Mouse (Mus musculus) retina, postnatal 1 day (tissue): Measurements from ENCODE around the gene Ceacam19.

Experiments
- DNase-seq: peaks from one replicate; pipeline ENCODE4 v3.0.0-alpha.2; 2012

Ceacam19 gene

DNA sequence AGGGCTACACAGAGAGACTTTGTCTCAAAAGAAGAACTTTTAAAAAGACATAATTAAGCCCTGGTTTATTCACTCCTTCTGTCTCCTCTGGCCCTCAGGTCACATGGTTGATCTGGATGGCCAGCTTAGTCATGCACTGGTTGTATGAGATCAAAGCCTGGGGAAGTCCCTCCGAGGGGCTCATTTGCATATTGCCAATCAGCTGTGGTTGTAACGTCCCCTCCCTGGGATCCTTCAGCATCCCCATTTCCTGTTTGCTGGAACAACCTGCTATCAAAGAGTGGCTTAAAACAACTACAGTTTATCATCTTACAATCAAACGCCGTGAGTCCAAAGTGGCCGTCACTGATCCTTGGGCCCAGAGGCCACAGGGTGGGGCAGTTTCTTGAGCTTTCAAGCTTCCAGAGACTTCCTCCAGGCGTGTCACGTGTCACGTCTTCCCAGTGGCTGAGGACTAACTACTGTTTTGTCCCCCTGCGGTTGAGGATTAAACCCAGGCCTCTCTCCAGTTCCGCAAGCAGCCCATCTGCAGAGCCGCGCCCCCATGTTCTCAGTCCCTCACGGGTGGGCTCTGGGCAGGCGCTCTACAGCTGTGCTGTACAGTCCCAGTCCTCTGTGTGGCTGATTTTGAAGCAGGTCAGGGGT is 10.9 kb downstream of the Ceacam19 start:
- peak; percentile 6 for DNase-seq

DNA sequence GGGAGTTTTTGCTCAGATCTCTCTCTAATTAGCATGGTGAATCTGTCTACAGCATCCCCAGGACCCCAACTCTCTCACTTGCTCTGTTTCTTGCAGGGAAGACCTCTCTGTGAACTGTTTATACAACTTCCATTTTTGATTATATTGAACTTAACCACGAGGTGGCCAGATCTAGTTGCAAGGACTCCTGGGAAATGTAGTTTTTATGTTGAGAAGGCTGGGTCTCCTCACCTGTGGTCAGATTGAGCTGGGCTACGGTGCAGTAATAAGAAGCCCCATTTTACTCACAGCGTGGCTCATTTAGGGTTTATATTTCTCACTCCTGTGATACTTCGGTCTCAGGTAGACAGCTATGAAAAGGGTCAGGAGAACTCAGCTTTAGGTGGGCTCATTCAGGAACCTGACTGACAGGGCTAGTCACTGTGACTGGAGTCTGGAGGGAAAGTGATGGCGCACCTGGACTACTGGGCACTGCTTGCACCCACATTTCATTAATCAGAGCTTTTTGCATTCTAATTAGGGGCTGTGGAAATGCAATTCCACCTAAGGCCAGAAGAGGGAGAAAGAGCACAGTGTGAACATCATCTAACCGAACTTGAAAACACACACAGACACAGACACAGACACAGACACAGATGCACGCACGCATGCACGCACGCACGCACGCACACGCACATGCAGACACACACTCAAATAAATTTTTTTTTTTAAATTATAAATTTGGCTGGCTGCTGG is 11.7 kb downstream of the Ceacam19 start:
- DNase-seq, result peak; percentile 73

DNA sequence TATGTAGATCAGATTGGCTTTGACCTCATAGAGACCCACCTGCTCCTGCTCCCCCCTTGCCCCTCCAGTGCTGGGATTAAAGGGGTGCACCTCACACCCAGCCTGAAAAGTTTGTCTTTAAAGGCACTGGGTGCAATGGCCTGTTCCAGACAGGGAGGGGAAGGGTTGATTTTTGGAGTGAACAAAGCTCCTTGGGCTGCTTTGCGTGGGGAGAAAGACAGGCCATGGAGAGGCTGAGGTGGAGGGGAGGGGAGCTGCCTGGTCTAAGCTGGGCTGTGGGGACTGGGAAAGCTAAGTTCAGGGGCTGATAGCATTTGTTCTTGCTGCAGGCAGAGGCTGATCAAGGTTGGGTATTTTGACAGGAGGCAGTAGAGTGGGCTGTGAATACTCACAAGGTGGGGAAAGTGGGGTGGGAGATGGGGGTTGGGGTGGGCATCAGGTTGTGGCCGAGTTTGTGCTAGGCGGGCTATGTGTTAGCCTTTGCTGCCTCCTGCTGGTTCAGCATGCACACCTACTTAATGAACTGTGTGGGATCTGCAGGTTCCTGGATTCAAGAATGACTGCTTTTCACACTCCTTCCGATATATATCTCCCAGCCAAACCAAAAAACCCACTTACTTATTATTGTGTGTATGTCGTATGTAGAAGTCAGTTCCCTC is 15.7 kb downstream of the Ceacam19 start:
- DNase-seq, result peak; percentile 18

DNA sequence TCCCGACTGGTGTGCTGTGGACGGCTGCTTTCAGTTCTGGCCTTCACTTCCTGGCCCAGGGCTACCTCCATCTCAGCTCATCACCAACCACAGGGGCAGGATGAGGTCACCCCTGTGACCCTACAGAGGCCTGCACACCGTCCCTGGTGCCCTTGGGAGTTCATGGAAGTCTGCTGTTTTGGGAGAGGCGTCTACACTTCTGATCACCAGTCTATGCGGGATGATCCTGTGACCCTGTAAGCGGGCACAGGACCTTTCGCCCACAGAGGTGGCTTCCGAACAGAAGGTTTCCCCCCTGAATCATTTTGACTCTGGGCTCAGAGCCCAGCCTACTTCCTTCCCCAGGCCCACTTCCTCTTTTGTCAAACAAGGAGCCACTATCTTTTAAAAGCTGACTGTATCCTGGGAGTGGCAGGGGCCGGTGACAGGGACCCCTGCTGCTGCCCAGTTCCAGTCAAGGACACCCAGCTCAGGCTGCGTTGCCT is 16.6 kb downstream of the Ceacam19 start:
- DNase-seq, result no peak

DNA sequence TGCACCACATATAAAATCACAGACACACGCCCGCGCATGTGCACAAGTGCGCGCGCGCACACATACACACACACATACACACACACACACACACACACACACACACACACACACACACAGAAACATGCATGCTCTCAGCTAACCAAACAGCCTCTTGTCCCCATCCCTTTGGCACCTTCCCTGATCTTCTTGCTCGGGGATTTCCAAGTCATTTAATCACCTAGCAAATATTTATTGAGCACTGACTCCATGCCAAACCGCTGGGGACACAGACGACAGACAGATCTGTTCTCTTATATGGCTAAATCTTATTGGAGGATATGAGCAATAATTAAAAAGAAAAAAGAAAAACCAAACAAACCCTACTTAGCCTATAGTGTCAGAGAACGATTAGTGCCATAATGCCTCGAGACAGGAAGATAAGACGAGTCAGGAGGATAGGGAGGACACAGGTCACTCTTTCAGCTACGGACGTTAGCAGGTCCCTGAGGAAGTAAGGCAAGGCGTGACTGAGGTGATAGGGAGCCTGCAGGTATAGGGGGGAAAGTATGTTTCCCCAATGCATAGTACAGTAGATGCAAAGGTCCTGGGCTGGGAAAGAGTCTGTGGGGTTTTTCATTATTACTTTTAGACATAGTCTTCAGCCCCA is 19.9 kb downstream of the Ceacam19 start:
- no peak for DNase-seq

DNA sequence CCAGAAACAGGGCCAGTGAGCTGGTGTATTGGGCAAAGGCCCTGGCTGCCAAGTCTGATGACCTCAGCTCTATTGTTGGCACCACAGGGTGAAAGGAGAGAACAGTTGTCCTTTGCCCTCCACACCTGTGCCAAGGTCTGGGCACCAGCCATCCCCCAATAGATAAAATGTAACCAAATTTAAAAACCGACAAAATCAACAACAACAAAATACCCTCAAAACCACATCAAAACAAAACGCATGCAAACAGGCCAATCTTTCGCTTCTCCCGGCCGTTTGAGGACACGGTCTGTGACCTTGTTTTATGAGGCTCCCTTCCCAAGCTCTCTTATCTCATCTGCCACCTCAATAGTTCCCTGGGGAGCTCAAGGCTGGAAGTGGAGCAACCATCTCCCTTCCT is 21.3 kb downstream of the Ceacam19 start:
- no peak for DNase-seq

DNA sequence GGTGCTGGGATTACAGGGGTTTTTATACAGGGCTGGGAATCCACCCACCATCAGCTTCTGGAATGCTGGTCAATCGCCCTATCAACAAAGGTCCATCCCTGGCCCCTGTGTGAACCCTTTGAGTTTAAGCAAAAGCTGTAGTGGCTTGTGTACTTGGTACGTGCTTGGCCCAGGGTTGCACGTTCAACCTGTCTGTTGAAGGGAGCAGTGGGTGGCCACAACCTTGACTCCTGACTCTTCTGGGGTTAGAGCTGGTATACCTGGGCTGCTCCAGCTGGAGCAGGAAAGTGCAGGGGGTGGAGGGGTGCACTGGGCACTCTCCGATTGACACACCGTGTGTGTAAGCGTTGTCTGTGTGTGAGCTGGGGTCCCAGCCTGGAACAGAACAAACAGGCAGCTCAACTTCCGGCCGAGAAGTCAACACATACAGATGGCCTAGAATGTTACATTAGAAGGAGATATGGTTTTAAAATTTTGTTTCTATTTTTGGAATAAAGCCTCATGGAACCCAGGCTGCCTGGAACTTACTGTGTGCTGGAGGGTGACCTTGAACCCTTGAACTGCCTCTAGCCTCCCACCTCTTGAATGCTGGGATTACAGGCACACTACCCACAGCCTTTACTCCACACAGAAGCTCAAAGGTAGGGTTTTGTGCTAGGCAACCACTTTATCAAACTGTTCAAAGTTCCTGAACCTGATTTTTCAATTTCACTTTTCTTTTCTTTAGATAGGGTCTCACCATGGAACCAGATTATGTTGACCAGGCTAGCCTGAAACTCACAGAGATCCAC is 22.3 kb downstream of the Ceacam19 start:
- DNase-seq, result no peak

DNA sequence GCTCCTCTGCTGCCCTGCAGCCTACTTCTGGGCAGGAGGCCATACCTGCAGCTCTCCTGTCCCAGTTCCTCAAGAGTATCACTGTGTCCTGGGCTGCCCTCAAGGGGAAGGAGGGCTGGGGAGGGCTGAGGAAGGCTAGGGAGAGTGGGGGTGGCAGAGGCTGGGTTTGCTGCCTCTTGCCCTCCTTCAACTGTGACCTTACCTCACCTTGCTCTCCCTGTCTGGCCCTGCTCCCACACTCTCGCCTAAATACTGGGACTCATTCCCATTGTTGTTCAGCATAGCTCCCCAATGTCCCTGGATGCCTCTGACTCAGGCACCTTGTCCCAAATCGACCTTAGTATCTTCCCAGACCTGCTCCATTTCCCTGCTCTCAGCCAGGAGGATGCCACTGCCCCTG is 23.5 kb downstream of the Ceacam19 start:
- DNase-seq, result no peak

DNA sequence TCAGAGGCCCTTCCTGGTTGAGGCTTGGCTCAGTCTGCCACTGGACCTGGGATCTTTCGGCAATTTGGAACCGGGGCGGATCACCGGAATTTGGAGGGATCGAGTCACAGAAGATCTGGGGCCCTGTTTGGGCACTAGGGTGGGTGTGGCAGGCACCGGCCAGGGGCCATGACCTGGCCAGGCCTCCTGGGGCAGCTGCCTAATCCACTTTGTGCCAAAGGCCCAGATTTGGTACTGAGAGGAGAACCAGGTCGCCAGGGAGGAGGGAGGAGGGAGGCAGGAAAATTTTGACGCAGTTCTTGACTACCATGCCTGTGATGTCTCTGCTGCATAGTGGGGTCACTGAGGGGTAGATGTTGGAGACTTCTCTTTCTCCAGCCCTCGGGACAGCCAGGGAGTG is 26.6 kb downstream of the Ceacam19 start, which contains the start of gene Ceacam16:
TSS of gene Ceacam16 (minus strand) at position 101 of the 400 bp plus-strand sequence.
- no peak for DNase-seq

DNA sequence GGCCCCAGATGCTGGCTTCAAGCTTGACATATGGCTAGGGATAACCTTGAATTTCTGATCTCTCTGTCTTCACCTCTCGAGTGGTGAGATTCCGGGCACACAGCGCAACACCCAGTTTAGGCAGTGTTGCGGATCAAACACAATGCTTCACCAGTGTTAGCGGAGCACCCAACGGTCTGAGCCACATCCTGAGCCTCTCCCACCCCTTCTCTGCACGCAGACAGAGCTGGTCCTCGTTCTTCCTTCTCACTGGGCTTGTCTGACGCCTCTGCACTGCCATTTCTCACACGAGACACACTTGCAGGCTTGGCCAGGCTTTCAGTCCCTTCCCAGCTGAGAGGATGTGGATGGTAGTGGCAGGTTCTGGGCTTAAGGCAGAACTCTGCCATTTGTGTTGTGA is 28.0 kb downstream of the Ceacam19 start:
- no peak for DNase-seq

DNA sequence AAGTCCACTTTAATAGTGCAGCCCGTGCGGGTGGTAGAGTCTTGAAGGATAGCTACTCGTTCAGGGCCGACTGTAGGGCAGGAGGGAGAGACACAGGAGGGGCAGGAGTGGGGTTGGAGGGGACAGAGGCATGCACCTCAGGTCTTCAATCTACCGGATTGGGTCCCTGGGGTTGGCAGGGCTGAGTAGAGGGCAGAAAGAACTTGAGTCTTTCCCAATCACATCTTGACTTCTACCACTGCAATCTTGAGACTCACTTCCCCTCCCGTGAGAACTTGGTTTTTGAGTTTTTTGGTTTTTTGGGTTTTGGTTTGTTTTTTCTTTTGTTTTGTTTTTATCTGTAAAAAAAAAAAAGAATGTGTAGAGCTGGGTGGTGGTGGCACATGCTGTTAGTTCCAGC is 31.5 kb downstream of the Ceacam19 start:
- DNase-seq, result no peak

DNA sequence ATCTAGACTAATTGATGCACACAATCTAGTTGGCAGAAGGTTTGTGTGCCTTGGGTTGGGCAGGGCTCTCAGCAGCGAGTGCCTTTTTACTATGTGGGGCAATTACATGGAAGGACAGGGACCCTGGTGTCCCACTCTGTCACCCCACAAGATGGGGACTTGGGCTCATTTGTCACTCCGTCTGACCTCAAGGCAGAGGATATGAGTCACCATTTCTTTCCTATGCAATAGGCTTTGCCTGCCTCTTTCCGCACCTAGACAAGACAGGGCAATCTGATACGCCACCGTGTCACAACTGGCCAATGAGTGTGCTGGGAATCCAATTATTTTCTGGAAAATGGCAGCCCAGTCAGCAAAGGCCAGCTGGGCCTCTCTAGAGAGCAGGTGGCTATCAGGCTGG is 32.1 kb downstream of the Ceacam19 start:
- no peak for DNase-seq

DNA sequence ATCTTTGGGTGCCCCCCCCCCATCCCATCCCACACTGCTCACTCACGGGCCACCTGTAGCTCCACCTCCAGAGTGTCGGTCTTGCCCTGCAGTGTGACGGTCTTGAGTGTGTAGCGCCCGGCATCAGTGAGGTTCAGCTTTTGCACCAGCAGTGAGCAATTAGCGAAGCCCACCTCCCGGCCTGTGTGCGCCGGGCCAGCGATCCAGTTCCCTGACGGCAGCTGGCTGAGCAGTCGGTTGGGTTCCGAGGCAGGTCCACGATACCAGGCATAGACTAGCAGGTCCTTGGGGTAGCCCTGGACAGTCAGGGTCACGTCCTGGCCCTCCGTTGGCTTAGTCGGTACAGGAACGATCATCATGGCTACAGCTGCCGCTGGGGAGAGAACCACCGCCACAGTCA is 34.2 kb downstream of the Ceacam19 start:
- no peak for DNase-seq

DNA sequence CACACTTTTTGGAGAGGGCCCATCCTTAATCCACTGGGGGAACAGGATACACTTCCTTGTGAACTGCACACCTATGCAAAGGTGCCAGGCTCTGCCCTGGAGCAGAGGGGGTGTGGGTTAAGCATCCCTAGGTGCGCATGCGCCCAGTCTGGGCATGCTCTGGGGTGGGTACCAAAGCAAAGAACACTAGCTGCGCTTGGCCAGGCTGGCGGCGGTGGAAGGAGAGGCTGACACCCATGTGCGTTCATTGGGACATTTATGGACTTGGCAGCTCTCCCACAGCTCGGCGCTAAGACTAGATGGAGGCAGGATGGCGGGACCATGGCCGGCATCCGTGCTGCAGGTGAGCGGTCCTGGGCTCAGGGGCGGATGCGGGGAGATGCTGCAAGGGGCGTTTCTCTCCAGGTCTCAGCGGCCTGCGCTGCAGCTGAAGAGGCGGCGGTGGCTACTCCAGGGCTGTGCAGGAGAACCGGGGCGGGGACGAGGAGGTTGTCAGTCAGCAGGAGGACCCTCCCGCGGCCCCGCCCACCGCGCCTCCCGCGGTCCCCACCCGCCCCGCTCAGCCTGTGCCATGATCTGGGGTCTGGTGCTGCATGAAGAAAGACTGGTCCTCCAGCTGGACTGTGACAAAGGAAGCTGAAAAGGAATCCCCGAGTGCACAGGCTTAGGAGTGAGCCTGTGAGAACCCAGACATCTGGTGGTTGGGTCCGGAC is 35.8 kb downstream of the Ceacam19 start, which contains the start of gene Gm19345:
TSS of gene Gm19345 (plus strand) at position 146 of the 713 bp plus-strand sequence.
- peak; percentile 63 for DNase-seq

DNA sequence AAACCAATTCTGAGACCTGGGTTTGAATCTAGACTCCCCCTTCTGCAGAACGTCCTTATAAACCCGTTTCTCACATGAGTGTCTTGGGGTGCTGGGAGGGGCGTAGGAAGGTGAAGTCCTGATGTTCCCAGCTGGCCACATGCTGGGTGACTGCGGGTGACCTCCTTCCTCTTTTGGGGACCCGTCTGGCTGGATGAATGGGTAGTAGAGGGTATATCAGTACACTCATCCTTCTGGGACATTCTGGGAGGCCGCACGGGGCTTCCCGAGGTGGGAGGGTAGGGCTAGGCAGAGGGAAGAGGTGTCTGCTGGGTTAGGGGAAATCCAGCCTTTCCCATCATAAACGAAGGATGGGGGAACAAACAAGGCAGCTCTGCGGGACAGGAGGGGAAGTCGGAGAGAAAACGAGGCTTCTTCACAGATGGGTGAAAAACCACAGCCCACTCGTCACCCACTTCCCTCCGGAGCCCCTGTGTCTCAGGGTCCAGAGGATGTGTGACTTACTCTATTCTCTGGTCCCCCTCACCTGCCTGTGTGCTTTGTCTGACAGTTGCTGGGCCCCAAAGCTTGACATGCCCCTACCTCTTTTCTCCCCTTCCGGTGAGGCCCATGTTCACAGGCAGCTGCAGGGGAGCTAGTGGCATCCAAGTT is 43.1 kb downstream of the Ceacam19 start:
- DNase-seq, result no peak

DNA sequence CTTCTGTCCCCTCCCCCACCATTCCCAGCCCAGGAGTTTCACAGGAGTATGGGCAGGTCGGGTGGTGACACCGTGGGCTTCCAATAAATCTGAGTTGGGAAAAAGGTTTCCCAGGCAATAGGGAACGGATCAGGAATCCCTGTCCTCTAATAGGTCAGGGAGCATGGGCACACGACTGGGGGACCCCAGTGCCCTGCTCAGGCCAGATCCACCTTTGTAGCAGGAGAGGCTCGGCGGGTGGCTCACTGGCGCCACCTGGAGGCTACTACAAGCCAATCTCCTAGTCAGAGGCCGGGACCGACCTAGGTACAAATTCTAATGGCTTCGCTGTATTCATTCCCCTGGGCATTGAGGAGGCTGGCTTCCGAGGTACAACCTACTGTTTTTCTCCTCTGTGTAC is 44.2 kb downstream of the Ceacam19 start:
- peak; percentile 64 for DNase-seq

DNA sequence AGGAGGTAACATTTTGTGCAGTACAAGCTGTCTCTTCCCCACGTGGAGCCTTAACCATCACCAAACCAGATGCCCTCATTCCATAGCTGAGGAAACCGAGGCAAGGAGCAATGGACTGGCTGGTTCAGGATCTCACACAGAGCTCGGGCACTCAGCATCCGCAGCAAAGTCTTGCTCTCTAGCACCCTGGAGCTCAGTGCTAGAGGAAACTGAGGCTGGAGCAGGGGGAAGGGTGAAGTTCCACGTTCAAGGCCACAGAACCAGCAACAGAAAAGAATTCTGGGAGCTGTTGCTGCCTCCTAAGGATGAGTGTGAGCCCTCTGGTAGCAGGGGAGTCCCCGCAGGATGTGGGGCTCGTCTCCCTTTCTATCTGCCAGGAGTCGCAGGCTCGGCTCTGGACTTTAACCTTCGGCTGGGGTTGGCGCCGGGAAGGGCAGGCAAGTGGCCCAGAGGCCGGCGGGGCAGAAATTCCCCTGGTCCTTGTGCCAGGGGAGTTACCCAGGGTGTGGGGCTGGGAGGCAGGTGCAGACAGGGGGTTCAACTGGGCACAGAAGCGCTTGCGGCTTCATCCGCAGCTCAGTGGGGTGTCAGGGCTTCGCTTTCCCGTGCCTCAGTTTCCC is 44.8 kb downstream of the Ceacam19 start:
- no peak for DNase-seq

DNA sequence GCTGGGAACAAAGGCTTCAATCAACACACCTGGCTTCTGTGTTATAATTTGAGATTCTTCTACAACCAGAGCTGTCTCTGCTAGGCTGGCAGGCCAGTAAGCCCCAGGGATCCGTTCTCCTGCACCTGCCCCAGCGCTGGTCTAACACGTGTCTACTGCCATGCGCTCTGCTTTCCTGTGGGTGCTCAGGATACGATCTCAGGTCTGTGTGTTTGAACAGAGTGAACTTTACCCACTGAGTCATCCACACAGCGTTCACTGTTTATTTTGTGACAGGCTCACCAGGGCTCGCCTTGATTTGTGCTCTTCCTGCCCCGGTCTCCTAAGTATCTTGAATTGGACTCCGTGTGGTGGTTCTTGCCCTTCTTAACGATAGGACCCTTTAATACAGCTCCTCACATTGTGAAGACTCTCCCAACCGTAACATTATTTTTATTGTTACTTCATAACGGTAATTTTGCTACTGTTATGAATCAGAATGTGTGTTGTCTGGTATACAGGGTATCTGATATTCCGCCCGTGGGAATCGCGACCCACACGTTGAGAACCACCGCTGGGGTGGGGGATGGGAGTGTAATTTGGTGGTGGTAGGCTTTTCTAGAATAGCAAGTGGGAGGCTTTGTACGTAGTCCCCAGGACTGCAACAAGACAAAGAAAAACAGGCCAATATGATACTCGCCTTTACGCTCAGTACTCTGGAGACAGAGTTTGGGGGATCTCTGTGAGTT is 45.9 kb downstream of the Ceacam19 start:
- no peak for DNase-seq

DNA sequence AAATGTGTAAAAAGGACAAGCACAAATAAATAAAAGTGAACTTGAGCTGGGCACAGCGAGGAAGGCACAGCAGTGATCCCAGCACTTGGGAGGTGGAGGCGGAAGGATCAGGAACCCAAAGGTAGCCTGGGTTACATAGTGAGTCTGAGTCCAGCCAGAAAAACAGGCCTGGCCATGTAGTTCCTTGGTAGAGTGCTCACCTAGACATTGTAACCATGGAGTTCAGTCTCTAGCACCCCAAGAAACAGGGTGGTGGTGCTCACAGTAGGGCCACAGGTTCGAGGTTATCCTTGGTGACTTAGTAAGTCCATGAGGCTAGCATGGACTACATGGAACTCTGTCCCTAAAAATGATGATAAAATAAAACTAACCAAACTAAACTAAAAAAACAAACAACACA is 46.8 kb downstream of the Ceacam19 start:
- no peak for DNase-seq

DNA sequence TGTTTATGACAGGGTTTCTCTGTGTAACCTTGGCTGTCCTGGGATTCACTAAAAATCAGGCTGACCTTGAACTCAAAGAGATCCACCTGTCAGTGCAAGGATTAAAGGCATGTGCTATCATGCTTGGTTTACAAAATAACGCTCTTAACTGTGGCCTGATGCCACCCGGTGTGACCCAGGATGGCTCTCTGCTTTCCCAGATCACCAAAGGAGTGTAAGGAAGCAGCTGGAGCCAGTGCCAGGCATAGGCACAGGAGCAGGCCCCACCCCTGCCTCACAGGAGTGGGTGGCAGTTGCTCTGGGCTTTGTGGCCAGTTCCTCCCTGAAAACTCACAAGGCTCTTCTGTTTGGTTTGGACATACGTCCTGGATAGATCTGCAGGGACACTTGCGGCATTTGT is 47.4 kb downstream of the Ceacam19 start:
- no peak for DNase-seq
